Mouse (Mus musculus) G1E (cell line): ENCODE measurements around the gene Dirc2. TPM values are rescaled to one million over a fixed set of nuclear protein-coding genes. Genes with fewer than 3 reads are reported as not detected.

Experiments used
- ATAC-seq: 2 replicates; pipeline ENCODE4 v1.8.0; 2016; ENCODE audit warnings: mild to moderate bottlenecking; ENCODE audit not compliant: insufficient number of reproducible peaks, poor library complexity, low FRiP score, severe bottlenecking; ENCODE audit errors: extremely low read depth
- DNase-seq: peaks from one replicate; pipeline ENCODE4 v3.0.0; 2012; ENCODE audit warnings: low spot score
- H3K27me3 ChIP-seq: 2 replicates; pipeline ENCODE4 v1.6.1; 2012; ENCODE audit warnings: mild to moderate bottlenecking, low read length, inconsistent platforms; ENCODE audit not compliant: insufficient read depth
- H3K36me3 ChIP-seq: replicated peaks from 2 replicates; pipeline ENCODE3; 2012; ENCODE audit warnings: mild to moderate bottlenecking, inconsistent platforms
- H3K4me1 ChIP-seq: 2 replicates; pipeline ENCODE4 v1.6.1; 2012; ENCODE audit warnings: low read depth, low read length, inconsistent platforms, mixed read lengths; ENCODE audit not compliant: insufficient read depth
- H3K4me3 ChIP-seq: 2 replicates; pipeline ENCODE4 v1.5.1; 2012; ENCODE audit warnings: low read depth, mild to moderate bottlenecking, inconsistent platforms, low read length, moderate library complexity, mixed read lengths
- H3K9me3 ChIP-seq: replicated peaks from 2 replicates; pipeline ENCODE4 v1.6.1; 2012; ENCODE audit warnings: inconsistent platforms
- CTCF ChIP-seq: IDR thresholded peaks from 2 replicates; pipeline ENCODE4 v1.5.1; 2012; ENCODE audit warnings: low read depth, low read length, inconsistent platforms, mixed read lengths
- GATA1 ChIP-seq: IDR thresholded peaks from 2 replicates; pipeline ENCODE4 v1.6.1; 2012; ENCODE audit warnings: borderline replicate concordance, low read length, inconsistent platforms, mixed read lengths
- GATA2 ChIP-seq: IDR thresholded peaks from 2 replicates; pipeline ENCODE4 v1.6.1; 2012; ENCODE audit warnings: low read depth, low read length, inconsistent platforms, borderline replicate concordance
- POLR2AphosphoS5 ChIP-seq: IDR thresholded peaks from 2 replicates; pipeline ENCODE4 v1.6.1; 2012; ENCODE audit warnings: low read depth, low read length, inconsistent platforms; ENCODE audit not compliant: insufficient replicate concordance
- TAL1 ChIP-seq: conservative IDR thresholded peaks from 2 replicates; pipeline ENCODE4 v1.6.1; 2012; ENCODE audit warnings: low read depth, low read length, inconsistent platforms, mixed read lengths
- polyA plus RNA-seq: library from polyadenylated mRNA; stranded (reverse); fragments of >175 nt; gene quantifications from 2 replicates; pipeline ENCODE4 v1.2.3, GENCODE M21; 2012
- total RNA-seq, 2 experiments: library from RNA; stranded (forward) in 1 of 2; stranded (reverse) in 1 of 2; fragments of 200-1000 nt in 1 of 2; fragments of >200 nt in 1 of 2; fragmentation: Nextera tagmentation in 1 of 2; gene quantifications; 2 replicates each; pipeline ENCODE4 v1.2.3; 2014 to 2017

The Dirc2 gene
- total and polyA plus RNA-seq, 3 experiments: 3.3 to 23.5 (median 14.2) TPM

- Histone ChIP-seq H3K9me3 (no peaks in the 10 kb centered on the region), H3K4me3 (peak within 1 kb of the TSS; percentile 99), H3K27me3 (no peaks in the 10 kb centered on the region), H3K36me3 (peaks cover 30% of the 10 kb centered on the region), H3K4me1 (peaks cover 76% of the 10 kb centered on the region)
- no peak for TF ChIP-seq CTCF
- TF ChIP-seq TAL1: no peak
- no peak for TF ChIP-seq POLR2AphosphoS5
- no peak for TF ChIP-seq GATA1
- TF ChIP-seq GATA2: no peak
- ATAC-seq (peak; percentile 38; the same call in 1 of the 2 replicates), DNase-seq (peak; percentile 75)
Observed at GRCm38 (mm10) chr16:35769878-35770657, 912 bp upstream of the Dirc2 start, which contains the start of gene Hspbap1. Gene Hspbap1 (plus strand): TSS chr16:35770375.

GRCm38 (mm10) chr16:35768469-35768784, 729 bp downstream of the Dirc2 start:
- Histone ChIP-seq H3K36me3 (peaks cover 19% of the 10 kb centered on the region), H3K9me3 (no peaks in the 10 kb centered on the region), H3K4me1 (peaks cover 76% of the 10 kb centered on the region), H3K4me3 (peak overlapping the region; percentile 99), H3K27me3 (no peaks in the 10 kb centered on the region)
- ATAC-seq (no peak), DNase-seq (peak; percentile 11)
- TF ChIP-seq CTCF (no peak), TAL1 (no peak), POLR2AphosphoS5 (no peak), GATA1 (no peak), GATA2 (no peak)

- TF ChIP-seq GATA2 (no peak), TAL1 (no peak), POLR2AphosphoS5 (no peak), CTCF (no peak), GATA1 (no peak)
- Histone ChIP-seq H3K4me3 (no peak overlapping the region), H3K36me3 (peaks cover 3% of the 10 kb centered on the region), H3K4me1 (peaks cover 77% of the 10 kb centered on the region), H3K27me3 (no peaks in the 10 kb centered on the region), H3K9me3 (no peaks in the 10 kb centered on the region)
- DNase-seq: no peak
- no peak for ATAC-seq
Observed at GRCm38 (mm10) chr16:35766366-35766765, 2.8 kb downstream of the Dirc2 start.

- Histone ChIP-seq H3K4me1 (peaks cover 79% of the 10 kb centered on the region), H3K9me3 (no peaks in the 10 kb centered on the region), H3K36me3 (peaks cover 3% of the 10 kb centered on the region), H3K4me3 (no peak overlapping the region; the same call in 1 of the 2 replicates), H3K27me3 (no peaks in the 10 kb centered on the region)
- DNase-seq (peak; percentile 8), ATAC-seq (no peak)
- TF ChIP-seq GATA1 (no peak), GATA2 (no peak), CTCF (no peak), TAL1 (no peak), POLR2AphosphoS5 (no peak)
Observed at GRCm38 (mm10) chr16:35765449-35765848, 3.7 kb downstream of the Dirc2 start.

GRCm38 (mm10) chr16:35764941-35765340, 4.2 kb downstream of the Dirc2 start:
- ATAC-seq: no peak
- peaks cover 3% of the 10 kb centered on the region for H3K36me3 ChIP-seq
- H3K27me3 ChIP-seq: no peaks in the 10 kb centered on the region
- no peak for DNase-seq
- TF ChIP-seq POLR2AphosphoS5: no peak
- TF ChIP-seq GATA1: no peak
- TF ChIP-seq TAL1: no peak
- TF ChIP-seq CTCF: no peak
- no peak for TF ChIP-seq GATA2
- no peaks in the 10 kb centered on the region for H3K9me3 ChIP-seq
- H3K4me3 ChIP-seq: peak overlapping the region; percentile 47; the same call in 1 of the 2 replicates
- H3K4me1 ChIP-seq: peaks cover 81% of the 10 kb centered on the region

- Histone ChIP-seq H3K36me3 (peaks cover 7% of the 10 kb centered on the region), H3K4me3 (peak overlapping the region; percentile 40; the same call in 1 of the 2 replicates), H3K27me3 (no peaks in the 10 kb centered on the region), H3K9me3 (no peaks in the 10 kb centered on the region), H3K4me1 (peaks cover 83% of the 10 kb centered on the region)
- DNase-seq (peak; percentile 46), ATAC-seq (peak; percentile 85)
- TF ChIP-seq TAL1 (peak; percentile 75), GATA1 (no peak), CTCF (no peak), GATA2 (peak; percentile 70; the same call in 1 of the 2 replicates), POLR2AphosphoS5 (no peak)
Observed at GRCm38 (mm10) chr16:35763590-35764296, 5.4 kb downstream of the Dirc2 start.
